Mouse (Mus musculus): Measurements from ENCODE around the gene Crispld2.

The Crispld2 gene

GRCm38 (mm10) chr8:120079361-120079760 lies 87.1 kb downstream of the Crispld2 start:
- Histone ChIP-seq H3K27me3 (ENCODE audit: insufficient read depth, low read length) (peaks cover 13% of the 10 kb centered on the region), H3K36me3 (ENCODE audit: insufficient read depth, low read length) (peaks cover 27% of the 10 kb centered on the region), H3K4me1 (replicated peaks; ENCODE audit: low read depth, low read length) (peaks cover 64% of the 10 kb centered on the region), H3K9me3 (ENCODE audit: low read length) (no peaks in the 10 kb centered on the region), H3K4me3 (replicated peaks; ENCODE audit: low read length) (no peak overlapping the region)
- TF ChIP-seq POU5F1 (IDR thresholded peaks at IDR 0.05; ENCODE audit: borderline replicate concordance, low read length) (no peak), CTCF (conservative IDR thresholded peaks at IDR 0.05; ENCODE audit: low read length) (no peak)

- TF ChIP-seq POU5F1 (IDR thresholded peaks at IDR 0.05; ENCODE audit: borderline replicate concordance, low read length) (no peak), NANOG (IDR thresholded peaks at IDR 0.05; ENCODE audit: borderline replicate concordance, low read length) (no peak), CTCF (conservative IDR thresholded peaks at IDR 0.05; ENCODE audit: low read length) (no peak)
- H3K4me3 ChIP-seq (replicated peaks; ENCODE audit: low read length): 0 out of 2 replicates have a peak overlapping the region, but pooled peaks have one; percentile 29
- H3K36me3 ChIP-seq (ENCODE audit: insufficient read depth, low read length): peaks cover 64% of the 10 kb centered on the region
- H3K27me3 ChIP-seq (ENCODE audit: insufficient read depth, low read length): no peaks in the 10 kb centered on the region
- H3K9me3 ChIP-seq (ENCODE audit: low read length): no peaks in the 10 kb centered on the region
- peaks cover 59% of the 10 kb centered on the region for H3K4me1 ChIP-seq (replicated peaks; ENCODE audit: low read depth, low read length)
Observed at GRCm38 (mm10) chr8:120083261-120083660, 91.0 kb downstream of the Crispld2 start.

- no peak overlapping the region for H3K4me3 ChIP-seq (replicated peaks; ENCODE audit: low read length)
- peaks cover 44% of the 10 kb centered on the region for H3K4me1 ChIP-seq (replicated peaks; ENCODE audit: low read depth, low read length)
- no peaks in the 10 kb centered on the region for H3K9me3 ChIP-seq (ENCODE audit: low read length)
- no peaks in the 10 kb centered on the region for H3K27me3 ChIP-seq (ENCODE audit: insufficient read depth, low read length)
- TF ChIP-seq CTCF (conservative IDR thresholded peaks at IDR 0.05; ENCODE audit: low read length) (no peak), NANOG (IDR thresholded peaks at IDR 0.05; ENCODE audit: borderline replicate concordance, low read length) (no peak), POU5F1 (IDR thresholded peaks at IDR 0.05; ENCODE audit: borderline replicate concordance, low read length) (no peak)
- peaks cover 71% of the 10 kb centered on the region for H3K36me3 ChIP-seq (ENCODE audit: insufficient read depth, low read length)
Observed at GRCm38 (mm10) chr8:120084783-120085182, 92.5 kb downstream of the Crispld2 start.

GRCm38 (mm10) chr8:120089511-120089910 lies 97.3 kb downstream of the Crispld2 start:
- Histone ChIP-seq H3K27me3 (ENCODE audit: insufficient read depth, low read length) (no peaks in the 10 kb centered on the region), H3K9me3 (ENCODE audit: low read length) (no peaks in the 10 kb centered on the region), H3K4me1 (replicated peaks; ENCODE audit: low read depth, low read length) (0 out of 2 replicates have a peak, but pooled peaks cover 6% of the 10 kb centered on the region), H3K36me3 (ENCODE audit: insufficient read depth, low read length) (peaks cover 71% of the 10 kb centered on the region), H3K4me3 (replicated peaks; ENCODE audit: low read length) (no peak overlapping the region)
- TF ChIP-seq POU5F1 (IDR thresholded peaks at IDR 0.05; ENCODE audit: borderline replicate concordance, low read length) (no peak), NANOG (IDR thresholded peaks at IDR 0.05; ENCODE audit: borderline replicate concordance, low read length) (no peak), CTCF (conservative IDR thresholded peaks at IDR 0.05; ENCODE audit: low read length) (no peak)

- Histone ChIP-seq H3K9me3 (ENCODE audit: low read length) (no peaks in the 10 kb centered on the region), H3K36me3 (ENCODE audit: insufficient read depth, low read length) (peaks cover 56% of the 10 kb centered on the region), H3K4me3 (replicated peaks; ENCODE audit: low read length) (no peak overlapping the region), H3K27me3 (ENCODE audit: insufficient read depth, low read length) (no peaks in the 10 kb centered on the region), H3K4me1 (replicated peaks; ENCODE audit: low read depth, low read length) (0 out of 2 replicates have a peak, but pooled peaks cover 6% of the 10 kb centered on the region)
- TF ChIP-seq CTCF (conservative IDR thresholded peaks at IDR 0.05; ENCODE audit: low read length): no peak
- no peak for TF ChIP-seq POU5F1 (IDR thresholded peaks at IDR 0.05; ENCODE audit: borderline replicate concordance, low read length)
- TF ChIP-seq NANOG (IDR thresholded peaks at IDR 0.05; ENCODE audit: borderline replicate concordance, low read length): no peak
Observed at GRCm38 (mm10) chr8:120091032-120091431, 98.8 kb downstream of the Crispld2 start.

GRCm38 (mm10) chr8:120093103-120093502 lies 100.9 kb downstream of the Crispld2 start:
- H3K36me3 ChIP-seq (ENCODE audit: insufficient read depth, low read length): peaks cover 36% of the 10 kb centered on the region
- peaks cover 5% of the 10 kb centered on the region; the same call in 1 of the 2 replicates for H3K4me1 ChIP-seq (replicated peaks; ENCODE audit: low read depth, low read length)
- TF ChIP-seq NANOG (IDR thresholded peaks at IDR 0.05; ENCODE audit: borderline replicate concordance, low read length) (no peak), CTCF (conservative IDR thresholded peaks at IDR 0.05; ENCODE audit: low read length) (no peak), POU5F1 (IDR thresholded peaks at IDR 0.05; ENCODE audit: borderline replicate concordance, low read length) (no peak)
- no peaks in the 10 kb centered on the region for H3K27me3 ChIP-seq (ENCODE audit: insufficient read depth, low read length)
- no peak overlapping the region for H3K4me3 ChIP-seq (replicated peaks; ENCODE audit: low read length)
- H3K9me3 ChIP-seq (ENCODE audit: low read length): no peaks in the 10 kb centered on the region

GRCm38 (mm10) chr8:120094801-120095200 lies 102.6 kb downstream of the Crispld2 start:
- no peaks in the 10 kb centered on the region for H3K27me3 ChIP-seq (ENCODE audit: insufficient read depth, low read length)
- peaks cover 5% of the 10 kb centered on the region; the same call in 1 of the 2 replicates for H3K4me1 ChIP-seq (replicated peaks; ENCODE audit: low read depth, low read length)
- no peak overlapping the region for H3K4me3 ChIP-seq (replicated peaks; ENCODE audit: low read length)
- H3K36me3 ChIP-seq (ENCODE audit: insufficient read depth, low read length): peaks cover 29% of the 10 kb centered on the region
- H3K9me3 ChIP-seq (ENCODE audit: low read length): no peaks in the 10 kb centered on the region
- TF ChIP-seq POU5F1 (IDR thresholded peaks at IDR 0.05; ENCODE audit: borderline replicate concordance, low read length) (no peak), NANOG (IDR thresholded peaks at IDR 0.05; ENCODE audit: borderline replicate concordance, low read length) (no peak), CTCF (conservative IDR thresholded peaks at IDR 0.05; ENCODE audit: low read length) (no peak)

- H3K4me1 ChIP-seq (replicated peaks; ENCODE audit: low read depth, low read length): peaks cover 12% of the 10 kb centered on the region
- no peaks in the 10 kb centered on the region for H3K27me3 ChIP-seq (ENCODE audit: insufficient read depth, low read length)
- TF ChIP-seq CTCF (conservative IDR thresholded peaks at IDR 0.05; ENCODE audit: low read length) (no peak), POU5F1 (IDR thresholded peaks at IDR 0.05; ENCODE audit: borderline replicate concordance, low read length) (no peak), NANOG (IDR thresholded peaks at IDR 0.05; ENCODE audit: borderline replicate concordance, low read length) (no peak)
- H3K9me3 ChIP-seq (ENCODE audit: low read length): no peaks in the 10 kb centered on the region
- no peak overlapping the region for H3K4me3 ChIP-seq (replicated peaks; ENCODE audit: low read length)
- H3K36me3 ChIP-seq (ENCODE audit: insufficient read depth, low read length): peaks cover 14% of the 10 kb centered on the region
Observed at GRCm38 (mm10) chr8:120096486-120096885, 104.2 kb downstream of the Crispld2 start.
